Mouse (Mus musculus) right cerebral cortex, adult 2 months (tissue): ENCODE results near the gene Gskip.

Experiments used
- DNase-seq, 2 experiments: peaks; one replicate each; pipeline ENCODE4 v3.0.0; 2021 to 2022; ENCODE audit warnings: low spot score in 2 of 2

Gene Gskip

DNA sequence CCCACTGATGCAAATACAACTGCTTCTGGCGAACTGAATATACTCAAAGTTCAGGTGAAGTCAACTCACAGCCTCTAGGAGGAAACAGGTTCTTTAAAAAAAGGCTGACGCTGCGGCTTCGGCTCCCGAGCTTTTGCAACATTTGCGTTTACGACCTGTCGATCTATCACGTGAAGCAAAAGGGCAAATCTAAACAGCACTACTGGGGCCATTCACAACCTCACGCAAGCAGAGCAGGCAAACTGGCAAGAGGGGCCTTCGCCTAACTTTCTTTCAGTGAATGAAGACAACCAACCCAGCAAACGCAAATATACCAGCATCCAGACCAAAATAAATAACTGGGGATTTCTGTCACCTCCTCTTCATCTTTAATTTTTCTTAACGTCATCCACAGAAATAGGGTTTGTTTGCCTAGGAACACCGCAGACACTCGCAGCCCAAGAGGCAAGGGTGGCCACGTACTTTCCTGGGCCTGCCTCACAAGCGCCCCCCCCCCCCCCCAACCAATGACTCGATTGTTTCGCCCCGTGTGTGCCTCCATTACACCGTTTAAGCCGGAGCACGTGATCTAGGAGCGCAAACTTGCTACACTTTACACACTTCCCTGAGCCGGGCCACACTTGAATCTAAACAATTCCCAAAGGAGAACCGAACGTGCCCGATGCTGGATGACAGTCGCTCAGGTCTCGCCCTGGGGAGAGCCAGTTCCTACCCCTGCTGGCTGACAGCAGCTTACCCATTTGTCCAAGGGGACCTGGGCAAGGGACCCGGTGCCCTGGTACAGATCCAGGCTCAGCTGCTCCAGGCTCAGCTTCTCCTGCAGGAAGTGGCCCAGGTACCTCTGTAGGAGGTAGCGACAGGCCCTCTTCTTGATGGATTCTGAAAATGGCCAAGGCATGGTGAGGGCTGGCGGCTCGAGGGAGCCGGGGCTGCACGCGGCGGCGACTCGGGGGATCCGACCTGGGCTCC lies at the start of gene Gskip:
Gskip (plus strand) TSS at position 897 of the 969 bp plus-strand sequence.
- peak; percentile 41 to 43 for DNase-seq

DNA sequence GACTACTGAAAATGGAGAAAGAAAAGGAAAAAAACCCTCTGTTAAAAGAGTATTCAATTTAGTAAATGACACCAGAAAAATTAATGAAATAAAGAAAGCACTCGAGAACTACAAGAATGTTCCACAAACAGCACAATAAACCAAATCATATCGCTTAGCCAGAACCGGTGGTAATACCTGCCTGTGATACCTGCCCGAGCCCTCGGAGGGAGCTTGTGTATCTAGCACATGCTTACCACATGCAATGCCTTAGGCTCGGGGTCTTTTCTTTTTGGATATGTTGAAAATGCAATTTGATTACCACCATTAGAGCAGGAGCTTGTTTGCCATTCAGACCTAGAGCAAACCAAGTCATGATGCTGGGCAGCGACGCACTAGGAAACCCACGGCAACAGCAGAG lies 48.1 kb upstream of the Gskip start:
- DNase-seq = no peak

DNA sequence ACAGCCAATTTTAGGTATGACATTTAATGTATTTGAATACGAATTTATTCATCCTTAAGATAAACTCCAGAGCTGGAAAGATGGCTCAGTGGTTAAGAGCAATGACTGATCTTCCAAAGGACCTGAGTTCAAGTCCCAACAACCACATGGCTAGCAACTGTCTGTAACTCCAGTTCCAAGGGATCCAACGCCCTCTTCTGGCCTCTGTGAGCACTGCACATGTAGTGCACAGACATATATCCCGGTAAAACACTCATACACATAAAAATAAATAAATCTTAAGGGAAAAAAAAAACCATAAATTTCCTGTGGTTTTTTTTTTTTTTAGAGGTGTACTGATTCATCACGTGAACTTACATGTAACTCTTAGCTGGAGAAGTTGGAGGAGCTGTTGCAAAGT lies 47.1 kb upstream of the Gskip start:
- DNase-seq = no peak

DNA sequence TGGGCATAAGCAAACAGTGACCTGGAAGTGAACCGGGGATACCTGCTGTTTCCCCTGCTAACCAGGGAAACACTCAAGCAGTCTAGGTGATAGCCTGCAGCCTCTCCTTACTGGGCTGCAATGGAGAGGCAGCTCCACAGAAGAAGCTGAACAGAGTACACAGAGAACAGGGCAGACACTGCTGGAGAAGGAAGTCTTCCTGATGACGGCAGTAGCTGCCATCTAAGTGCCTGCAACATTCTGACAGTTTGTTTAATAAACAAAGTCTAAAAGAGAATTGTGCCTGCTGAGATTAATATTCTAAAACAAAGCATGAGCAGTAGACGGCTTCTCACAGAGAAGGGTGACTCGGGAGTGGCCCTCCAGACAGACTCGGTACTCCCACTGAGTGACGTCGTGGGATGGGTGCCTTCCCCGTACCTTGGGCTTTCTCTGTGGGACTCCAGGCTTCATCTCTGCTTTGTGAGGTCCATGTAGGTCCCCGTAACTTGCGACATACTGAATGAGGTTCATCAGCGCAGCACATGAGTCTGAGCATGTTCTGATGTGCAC lies 41.8 kb upstream of the Gskip start:
- DNase-seq = no peak

DNA sequence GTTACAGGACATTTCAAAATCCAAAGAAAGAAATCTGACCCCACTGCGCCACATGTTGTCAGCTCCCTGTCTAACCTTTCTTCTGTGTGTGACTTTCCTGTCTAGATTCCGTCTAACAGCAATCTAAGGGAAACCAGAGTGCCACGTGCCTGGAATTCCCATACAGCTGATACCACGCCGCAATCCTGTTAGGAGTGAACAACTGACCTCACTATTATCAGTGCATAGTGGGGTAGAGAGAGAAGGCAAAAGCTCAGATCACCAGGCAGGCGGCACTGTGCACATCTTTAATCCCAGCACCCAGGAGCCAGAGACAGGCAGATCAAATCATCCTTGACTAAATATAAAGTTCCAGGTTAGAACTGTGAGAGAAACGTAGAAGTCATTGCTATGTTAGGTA lies 28.8 kb upstream of the Gskip start:
- DNase-seq = no peak

DNA sequence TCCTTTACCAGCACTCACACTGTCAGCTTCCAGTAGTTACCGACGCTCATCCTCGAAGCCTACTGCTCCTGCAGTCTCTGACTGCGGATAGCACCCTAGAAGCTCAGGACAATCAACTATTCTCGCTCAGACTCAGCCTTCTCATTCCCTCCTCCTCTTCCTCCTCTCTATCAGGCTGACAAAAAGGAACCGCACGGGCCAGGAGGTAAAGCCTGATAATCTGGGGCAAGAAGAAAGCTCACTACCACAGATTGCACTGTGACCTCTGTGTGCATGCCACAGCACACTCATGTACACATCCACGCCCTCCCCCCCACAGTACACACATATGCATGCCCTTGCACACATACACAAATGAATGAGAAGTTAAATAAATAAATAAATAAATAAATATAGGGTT lies 8.4 kb upstream of the Gskip start:
- no peak for DNase-seq

DNA sequence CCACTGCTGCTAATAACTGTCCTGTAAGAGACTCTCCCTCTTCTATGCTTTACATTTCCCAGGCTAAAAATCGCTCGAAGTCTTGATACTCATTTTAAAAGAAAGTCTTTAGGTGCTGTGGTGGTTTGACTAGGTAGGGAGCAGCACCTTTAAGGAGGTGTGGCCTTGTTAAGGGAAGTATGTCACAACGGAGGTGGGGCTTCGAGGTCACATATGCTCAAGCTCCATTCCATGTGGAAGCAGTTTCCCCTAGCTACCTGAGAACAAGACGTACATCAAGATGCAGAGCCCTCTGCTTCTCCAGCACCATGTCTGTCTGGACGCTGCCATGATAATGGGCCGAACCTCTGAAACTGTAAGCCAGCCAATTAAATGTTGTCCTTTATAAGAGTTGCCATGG lies 6.4 kb upstream of the Gskip start:
- no peak for DNase-seq

DNA sequence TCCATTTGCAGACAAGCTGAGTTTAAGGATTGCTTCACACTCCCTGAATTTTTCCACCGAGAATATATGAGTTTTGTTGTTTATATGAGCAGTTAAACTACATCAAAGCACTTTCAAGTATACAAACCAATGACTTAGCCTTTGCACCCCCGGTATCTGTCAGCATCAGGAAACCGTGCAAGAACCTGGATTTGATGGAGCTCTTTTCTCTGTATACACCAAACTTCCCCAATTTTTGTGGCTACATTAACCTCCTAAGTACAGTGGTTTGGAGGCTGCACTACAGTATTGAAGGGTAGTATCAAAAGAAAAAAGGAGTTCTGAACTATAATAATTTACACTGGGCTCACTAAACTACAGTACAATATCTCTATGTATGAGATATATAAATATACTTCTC lies 5.9 kb upstream of the Gskip start:
- DNase-seq = no peak

DNA sequence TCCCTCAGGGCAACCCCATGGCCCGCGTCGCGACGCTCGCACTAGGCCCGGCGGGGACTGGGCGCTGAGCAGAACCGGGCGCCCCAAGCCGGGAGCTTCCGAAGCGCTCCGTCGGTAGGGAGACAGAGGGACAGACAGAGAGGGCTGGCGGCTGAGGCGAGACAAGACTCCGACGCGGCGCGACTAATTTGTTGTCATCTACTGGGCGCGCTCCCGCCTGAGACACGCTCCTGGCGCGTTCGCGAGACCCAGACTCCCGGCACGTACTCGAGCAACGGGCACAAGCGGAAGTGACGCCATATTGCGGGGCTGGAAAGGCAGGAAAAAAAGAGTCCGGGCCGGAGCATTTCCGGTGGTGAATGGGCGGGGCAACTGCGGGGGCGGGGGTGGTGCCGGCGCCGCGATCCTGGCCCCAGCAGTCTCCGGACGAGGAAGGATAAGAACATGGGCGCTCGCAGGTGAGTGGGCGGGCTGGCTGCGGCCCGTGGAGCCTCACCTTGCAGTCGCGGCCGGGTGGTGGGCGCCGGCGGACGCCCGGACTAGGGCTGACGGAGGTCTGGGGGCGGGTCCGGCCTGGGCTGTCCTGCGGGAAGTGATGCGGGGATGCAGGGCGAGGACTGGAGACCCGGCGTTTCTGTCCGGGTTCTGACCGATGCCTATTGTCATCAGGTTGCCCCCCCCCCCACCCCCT lies 517 bp downstream of the Gskip start, which contains the start of gene Atg2b:
Atg2b (minus strand) TSS at position 211 of the 691 bp plus-strand sequence.
- peak; percentile 98 for DNase-seq

DNA sequence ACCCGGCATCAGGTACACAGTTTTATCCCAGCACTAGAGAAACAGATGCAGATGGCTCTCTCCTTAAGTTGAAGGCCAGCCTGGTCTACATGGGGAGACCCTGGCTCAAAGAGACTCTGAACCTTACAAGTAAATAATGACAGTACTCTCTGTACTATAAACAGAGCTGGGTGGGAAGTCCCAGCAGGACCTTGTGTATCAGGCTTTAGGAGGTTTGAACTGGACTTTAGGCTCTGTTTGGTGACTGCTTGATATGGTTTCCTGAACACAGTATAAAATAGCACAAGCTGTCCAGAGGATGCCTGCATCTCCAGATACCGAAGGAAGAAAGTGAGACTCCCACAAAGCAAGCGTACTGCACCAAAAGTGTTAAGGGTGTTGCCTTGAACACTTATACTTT lies 2.2 kb downstream of the Gskip start:
- no peak for DNase-seq

DNA sequence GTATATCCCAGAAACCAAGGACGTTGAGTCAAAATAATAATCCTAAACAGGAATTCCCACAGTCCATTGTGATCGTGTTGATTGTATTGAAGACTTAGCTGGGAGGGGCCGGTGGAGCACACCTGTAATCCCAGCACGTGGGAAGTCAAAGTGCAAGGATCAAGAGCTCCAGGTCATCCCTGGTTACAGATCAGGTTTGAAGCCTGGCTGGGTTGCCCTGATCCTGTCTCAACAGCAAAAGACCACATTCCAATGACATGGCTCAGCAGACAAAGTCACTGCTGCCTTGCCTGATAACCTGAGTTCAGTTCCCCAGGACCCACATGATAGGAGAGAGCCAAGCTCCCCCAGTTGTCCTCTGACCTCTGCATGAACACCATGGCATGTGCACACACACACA lies 2.8 kb downstream of the Gskip start:
- DNase-seq = no peak

DNA sequence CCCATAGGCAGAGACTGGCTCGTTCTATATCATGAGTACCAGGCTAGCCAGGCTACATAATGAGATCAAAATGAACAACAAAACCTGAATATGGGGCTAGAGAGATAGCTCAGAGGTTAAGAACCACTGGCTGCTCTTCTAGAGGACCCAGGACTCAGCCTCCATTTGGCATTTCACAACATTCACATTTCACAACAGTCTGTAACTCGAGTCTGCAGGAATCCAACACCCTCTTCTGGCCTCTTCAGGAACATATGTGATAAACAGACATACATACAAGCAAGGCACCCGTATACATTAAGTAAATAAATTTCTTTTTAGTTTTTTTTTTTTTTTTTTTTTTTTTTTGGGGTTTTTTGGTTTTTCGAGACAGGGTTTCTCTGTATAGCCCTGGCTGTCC lies 3.9 kb downstream of the Gskip start:
- no peak for DNase-seq

DNA sequence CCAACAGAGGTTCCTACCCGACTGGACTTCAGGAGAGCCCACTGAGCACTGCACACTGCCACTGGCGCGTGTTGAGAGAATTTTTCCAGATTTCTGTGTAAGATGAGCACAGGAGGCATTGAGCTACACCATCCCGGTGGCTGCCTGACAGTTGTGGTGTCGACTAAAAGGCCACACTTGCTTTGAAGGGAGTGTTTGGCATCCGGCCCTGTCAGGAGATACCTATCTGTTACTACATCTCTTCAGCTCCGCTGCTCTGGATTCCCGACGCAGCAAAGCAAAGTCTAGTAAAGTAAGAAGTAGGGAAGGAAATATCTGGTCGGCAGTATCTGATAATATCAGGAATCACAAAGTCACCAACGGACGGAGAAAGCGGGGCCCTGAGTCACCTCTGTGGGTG lies 4.8 kb downstream of the Gskip start:
- DNase-seq = no peak

DNA sequence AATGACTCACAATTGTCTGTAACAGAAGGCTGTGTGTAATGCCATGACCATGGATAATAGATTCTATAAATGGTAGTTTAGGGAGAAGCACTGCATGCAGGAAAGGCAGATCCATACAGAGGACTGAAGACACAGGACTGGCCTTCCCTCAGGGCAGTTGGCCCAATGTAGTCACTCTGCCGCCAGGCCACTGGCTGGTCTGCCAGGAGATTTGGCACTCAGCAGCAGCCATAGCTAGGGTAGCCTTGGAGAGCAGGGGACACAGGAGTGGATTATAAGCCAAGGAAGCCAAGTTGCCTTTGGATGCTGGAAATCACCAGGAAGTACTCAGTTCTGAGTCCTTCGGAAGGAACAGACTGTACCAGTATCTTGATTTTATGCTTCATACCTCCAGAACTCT lies 9.4 kb downstream of the Gskip start:
- no peak for DNase-seq

DNA sequence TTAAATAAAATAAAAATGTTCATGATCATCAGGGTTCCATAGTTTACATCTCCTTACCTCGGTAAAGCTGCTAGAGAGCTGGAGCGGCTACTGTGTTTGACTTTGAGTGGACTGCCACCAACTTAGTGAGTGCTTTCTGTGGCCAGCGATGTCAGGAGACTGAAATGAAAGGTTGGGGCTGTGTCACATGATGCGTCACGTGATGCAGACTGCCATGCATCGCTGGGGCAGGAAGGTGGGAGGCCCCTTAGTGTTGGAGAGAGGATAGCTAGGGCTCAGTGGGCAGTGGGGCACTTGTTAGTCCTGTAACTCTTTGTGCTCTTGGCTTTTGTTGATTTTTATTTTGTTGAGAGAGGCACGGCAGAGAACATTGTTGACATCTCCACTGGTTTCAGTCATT lies 11.2 kb downstream of the Gskip start:
- no peak for DNase-seq

DNA sequence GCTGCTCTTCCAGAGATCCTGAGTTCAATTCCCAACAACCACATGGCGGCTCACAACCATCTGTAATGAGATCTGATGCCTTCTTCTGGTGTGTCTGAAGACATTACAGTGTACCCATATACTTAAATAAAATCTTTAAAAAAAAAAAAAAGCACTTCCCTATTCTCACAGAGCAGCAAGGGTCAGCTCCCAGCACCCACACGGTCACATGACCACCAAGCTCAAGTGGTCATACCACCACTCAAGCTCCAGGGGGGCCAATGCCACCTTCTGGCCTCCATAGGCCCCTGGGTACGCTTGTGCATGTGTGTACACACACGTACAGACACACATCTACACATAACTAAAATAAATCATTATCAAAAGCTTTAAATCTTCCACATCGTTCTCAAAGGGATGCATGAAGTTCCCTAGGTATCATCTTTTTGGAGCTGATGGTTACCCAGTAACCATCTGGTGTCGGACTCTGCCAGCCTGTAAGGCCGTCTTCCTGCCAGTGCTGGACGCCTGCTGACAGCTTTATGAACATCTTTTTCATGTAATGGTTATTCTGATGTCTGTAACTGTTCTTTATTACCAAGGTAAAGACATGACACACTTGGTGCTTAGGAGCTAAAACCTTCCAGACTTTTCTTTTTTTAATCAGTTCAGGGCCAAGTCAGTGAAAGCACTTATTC lies 12.6 kb downstream of the Gskip start:
- no peak for DNase-seq

DNA sequence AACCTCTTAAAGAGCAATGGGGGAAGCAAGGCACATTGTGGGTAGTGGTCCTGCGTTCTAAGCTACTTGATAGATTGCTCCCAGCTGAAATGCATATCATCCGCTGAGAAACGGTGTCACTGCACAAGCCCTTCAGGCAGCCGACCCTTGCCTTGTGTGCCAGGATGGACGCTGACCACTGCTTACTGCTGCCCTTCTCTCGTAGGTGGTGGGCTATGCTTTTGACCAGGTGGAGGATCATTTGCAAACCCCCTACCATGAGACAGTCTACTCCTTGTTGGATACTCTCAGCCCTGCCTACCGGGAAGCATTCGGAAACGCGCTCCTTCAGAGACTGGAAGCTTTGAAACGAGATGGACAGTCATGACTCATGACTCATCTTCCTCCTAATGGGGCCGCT lies 15.8 kb downstream of the Gskip start:
- DNase-seq = no peak

DNA sequence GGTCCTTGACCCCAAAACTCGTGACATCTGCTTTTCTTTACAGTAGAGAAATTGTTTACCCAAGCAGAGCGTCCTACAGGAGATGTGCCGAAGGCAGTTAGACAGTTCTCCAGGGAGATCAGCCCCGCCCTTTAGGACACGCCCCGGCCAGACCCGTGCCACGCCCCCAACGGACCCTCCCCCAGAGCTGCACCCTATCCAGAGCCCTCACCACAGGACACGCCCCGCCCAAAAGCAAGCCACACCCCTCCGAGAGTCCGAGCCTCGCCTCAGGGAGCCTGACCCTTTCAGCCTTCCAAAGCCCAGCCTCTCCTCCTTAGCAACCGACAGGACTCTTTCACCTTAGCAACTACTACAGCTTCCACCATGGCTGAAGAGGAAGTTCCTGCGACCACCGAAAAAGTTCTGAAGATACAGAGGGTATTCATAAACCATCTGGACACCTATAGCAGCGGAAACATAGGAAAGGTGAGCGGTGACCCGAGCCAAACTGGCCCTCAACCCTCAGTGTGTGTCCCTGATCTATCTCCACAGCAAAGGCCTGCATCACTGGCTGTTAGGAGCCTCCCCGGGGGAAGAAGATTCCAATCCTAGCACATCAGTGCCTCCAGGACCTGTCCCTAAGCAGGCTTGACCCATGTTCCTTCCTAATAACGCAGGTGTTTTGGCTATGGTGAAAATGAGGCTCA lies 21.3 kb downstream of the Gskip start, which contains the start of gene Ak7:
Ak7 (plus strand) TSS at position 178 of the 689 bp plus-strand sequence.
- no peak for DNase-seq

DNA sequence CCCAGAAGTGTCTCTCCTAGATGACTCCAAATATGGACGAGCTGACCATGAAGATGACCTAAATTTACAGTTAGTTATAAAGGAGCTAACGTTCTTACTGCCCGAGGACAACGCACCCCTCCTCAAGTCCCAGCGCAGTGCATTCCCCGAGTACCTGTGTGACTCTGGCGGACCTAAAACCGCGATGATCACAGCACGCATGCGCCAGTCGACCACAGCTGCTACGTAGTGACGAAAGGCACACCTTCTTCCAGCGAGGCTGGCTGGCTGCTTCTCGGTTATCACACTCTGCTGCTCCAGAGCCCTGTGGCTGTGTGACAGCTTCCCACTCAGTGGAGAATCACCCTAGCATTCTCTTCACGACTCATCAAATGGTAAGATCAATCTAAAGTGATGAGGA lies 34.0 kb downstream of the Gskip start:
- DNase-seq = peak; percentile 65

DNA sequence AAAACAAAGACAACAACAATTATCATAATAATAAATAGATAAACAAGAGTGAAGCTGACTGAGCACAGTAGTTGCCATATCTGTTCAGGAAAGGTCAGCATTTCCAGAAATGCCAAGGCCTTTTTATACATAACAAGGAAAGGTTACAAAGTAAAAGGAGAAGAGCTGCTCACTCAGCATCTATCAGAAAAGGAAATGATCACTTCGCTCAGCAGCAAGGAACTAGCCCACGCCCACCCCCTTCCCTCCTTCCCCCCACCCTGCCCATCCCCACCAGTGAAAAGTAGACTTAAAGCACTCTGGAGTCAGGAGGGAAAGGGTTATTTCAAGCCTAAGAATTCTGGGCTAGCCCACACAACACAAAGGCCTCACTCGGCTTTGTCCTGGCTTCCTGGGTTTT lies 35.6 kb downstream of the Gskip start:
- DNase-seq = no peak

DNA sequence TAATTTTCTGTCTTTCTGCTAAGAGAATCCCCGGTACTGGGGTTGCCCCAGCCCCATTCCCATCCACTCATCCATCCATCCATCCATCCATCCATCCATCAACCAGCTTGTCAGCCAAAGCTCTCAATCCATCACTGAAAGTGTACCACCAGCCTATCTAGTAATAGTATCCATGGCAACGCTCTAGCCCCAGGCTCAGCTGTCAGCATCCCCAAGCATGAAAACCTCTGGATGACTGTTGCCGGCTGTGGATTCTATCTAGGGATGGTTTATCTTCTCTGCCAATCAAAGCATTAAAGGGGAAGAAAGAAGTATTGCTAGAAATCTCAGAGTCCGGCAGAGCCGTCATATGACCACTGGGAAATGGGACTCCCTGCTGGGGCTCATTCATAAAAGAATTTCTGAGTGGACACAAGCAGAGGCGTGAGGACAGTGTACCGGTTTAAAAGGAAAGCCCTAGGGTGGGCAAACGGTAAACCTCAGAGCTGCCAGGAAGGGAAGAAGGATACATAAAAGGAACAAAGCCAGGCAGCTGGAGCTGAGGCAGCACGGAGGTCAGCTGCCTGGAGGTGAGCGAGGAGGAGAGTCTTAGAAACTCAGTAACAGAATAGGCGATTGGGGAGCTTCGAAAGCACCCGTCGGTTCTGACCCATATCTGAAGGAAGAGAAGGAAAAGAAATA lies 37.0 kb downstream of the Gskip start:
- no peak for DNase-seq
